Mouse (Mus musculus) mouse embryonic stem cell (cell line): ENCODE results near the gene Gm47283.
"Not testable (repeated sequence)": the region's sequence is repeated elsewhere in the genome, so short reads cannot be mapped to it uniquely, and the experiment has no call there.

Experiments
- in situ Hi-C, 2 experiments: fragments of 300-500 bp; cut with MboI; formaldehyde crosslinking; loops; 1 replicate in 1 of 2; 3 replicates in 1 of 2; pipeline ENCODE4 v1.14.3; 2019 to 2020; ENCODE audit warnings: low sequenced_read_pairs in 2 of 2, low pct_unique_long_range_greater_than_20kb in 1 of 2, mixed read lengths in 1 of 2; ENCODE audit not compliant: unreplicated experiment in 1 of 2

The Gm47283 gene

GRCm38 (mm10) chrY:90839077-90839476 is 54.5 kb downstream of the Gm47283 start, which contains the start of gene Gm21748:
Gene Gm21748, minus strand, starts transcription at chrY:90839177.
- in situ Hi-C loops = not testable (repeated sequence)
